Mouse (Mus musculus): ENCODE results near the gene Evx1. TPM values are rescaled to one million over a fixed set of nuclear protein-coding genes. Genes with fewer than 3 reads are reported as not detected.

Evx1 gene
- polyA plus RNA-seq, 1 experiment from 2014 or later, result 1.5 TPM

- no peaks in the 10 kb centered on the region for H3K9me3 ChIP-seq (ENCODE audit: control insufficient read depth, low read length)
- H3K4me3 ChIP-seq (ENCODE audit: low read length), result no peak overlapping the region
- H3K9ac ChIP-seq (ENCODE audit: low read depth, low read length), result no peak overlapping the region
- H3K4me1 ChIP-seq (ENCODE audit: control insufficient read depth, insufficient read depth, low read depth, low read length), result peaks cover 7% of the 10 kb centered on the region
- H3K27ac ChIP-seq (ENCODE audit: low read depth, low read length), result no peak overlapping the region
- no peaks in the 10 kb centered on the region for H3K36me3 ChIP-seq (ENCODE audit: control insufficient read depth, insufficient read depth, low read length)
- 4% methylated on average over 14 of the region's 14 CpGs for WGBS
- peaks cover 71% of the 10 kb centered on the region for H3K27me3 ChIP-seq (replicated peaks; ENCODE audit: control insufficient read depth, insufficient read depth, low read length)
- no peak overlapping the region for H3K4me2 ChIP-seq (ENCODE audit: low read length)
- ATAC-seq, result no peak
Observed at GRCm38 (mm10) chr6:52317461-52318180, 4.3 kb downstream of the Evx1 start.

DNA sequence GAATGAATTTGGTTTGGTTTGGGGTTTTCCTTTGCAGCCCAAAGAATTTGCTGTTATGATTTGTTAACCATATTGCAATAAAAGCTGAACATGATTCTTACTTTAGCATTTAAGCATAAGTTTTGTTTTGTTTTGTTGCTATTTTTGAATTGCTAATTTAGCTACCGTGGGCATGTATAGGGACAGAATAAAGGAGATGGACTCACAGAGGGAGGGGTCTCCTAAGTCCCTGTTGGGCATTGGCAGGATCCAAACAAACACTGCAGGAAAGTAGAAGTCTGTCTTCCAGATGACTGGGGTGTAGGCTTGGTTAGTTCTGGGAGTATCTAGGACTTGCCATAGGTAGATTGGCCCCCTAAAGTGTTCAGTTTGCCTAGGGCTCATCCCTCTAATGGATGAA lies 5.0 kb downstream of the Evx1 start:
- peaks cover 7% of the 10 kb centered on the region for H3K4me1 ChIP-seq (ENCODE audit: control insufficient read depth, insufficient read depth, low read depth, low read length)
- no peaks in the 10 kb centered on the region for H3K36me3 ChIP-seq (ENCODE audit: control insufficient read depth, insufficient read depth, low read length)
- H3K27ac ChIP-seq (ENCODE audit: low read depth, low read length), result no peak overlapping the region
- no peak overlapping the region for H3K4me3 ChIP-seq (ENCODE audit: low read length)
- WGBS, result 5% methylated on average over 1 of the region's 1 CpGs
- ATAC-seq, result no peak
- peaks cover 73% of the 10 kb centered on the region for H3K27me3 ChIP-seq (replicated peaks; ENCODE audit: control insufficient read depth, insufficient read depth, low read length)
- no peak overlapping the region for H3K9ac ChIP-seq (ENCODE audit: low read depth, low read length)
- H3K4me2 ChIP-seq (ENCODE audit: low read length), result no peak overlapping the region
- no peaks in the 10 kb centered on the region for H3K9me3 ChIP-seq (ENCODE audit: control insufficient read depth, low read length)

- H3K4me1 ChIP-seq (ENCODE audit: control insufficient read depth, insufficient read depth, low read depth, low read length), result peaks cover 7% of the 10 kb centered on the region
- no peak overlapping the region for H3K4me3 ChIP-seq (ENCODE audit: low read length)
- H3K36me3 ChIP-seq (ENCODE audit: control insufficient read depth, insufficient read depth, low read length), result no peaks in the 10 kb centered on the region
- H3K27ac ChIP-seq (ENCODE audit: low read depth, low read length), result no peak overlapping the region
- ATAC-seq, result no peak
- WGBS, result 2% methylated on average over 17 of the region's 17 CpGs
- no peaks in the 10 kb centered on the region for H3K9me3 ChIP-seq (ENCODE audit: control insufficient read depth, low read length)
- H3K4me2 ChIP-seq (ENCODE audit: low read length), result no peak overlapping the region
- no peak overlapping the region for H3K9ac ChIP-seq (ENCODE audit: low read depth, low read length)
- H3K27me3 ChIP-seq (replicated peaks; ENCODE audit: control insufficient read depth, insufficient read depth, low read length), result peaks cover 71% of the 10 kb centered on the region
Observed at GRCm38 (mm10) chr6:52319956-52320690, 6.8 kb downstream of the Evx1 start.

DNA sequence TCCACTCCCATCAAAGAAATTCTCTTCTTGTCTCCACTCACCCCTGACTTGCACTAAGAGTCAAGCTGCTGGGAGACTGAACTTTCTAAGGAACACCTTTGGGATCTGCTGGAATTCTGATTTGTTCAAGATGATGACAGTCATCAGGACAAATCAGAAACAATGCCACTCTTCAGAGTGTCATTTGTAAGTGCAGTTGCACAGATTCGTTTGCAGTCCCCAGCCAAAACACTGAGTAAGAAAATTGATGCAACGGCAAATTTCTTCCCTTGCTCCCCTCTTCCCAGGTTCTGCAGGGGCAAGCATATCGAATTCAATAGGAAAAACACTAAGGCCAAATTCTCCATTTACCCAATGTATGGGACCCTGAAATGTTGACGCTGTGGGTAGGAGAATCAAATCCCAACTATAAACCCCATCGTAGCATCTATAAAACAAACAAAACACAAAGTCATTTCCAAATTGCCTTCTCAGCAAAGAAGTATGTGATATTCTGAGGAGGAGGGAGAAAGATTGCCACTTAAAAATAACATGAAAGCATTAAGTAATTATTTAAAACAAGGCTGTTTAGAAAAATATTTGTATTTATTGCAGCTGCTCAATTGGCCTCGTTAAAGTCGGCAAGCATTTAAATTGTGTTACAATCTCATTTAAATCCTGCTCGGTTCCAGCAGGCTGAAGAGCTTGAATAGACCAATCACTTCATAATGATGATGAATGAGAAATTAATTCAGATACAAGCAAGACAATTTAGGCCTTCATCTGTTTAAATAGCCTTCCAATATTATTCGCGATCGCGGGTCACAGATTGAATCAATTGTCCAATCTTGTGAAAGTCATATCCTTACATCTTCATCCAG lies 7.9 kb downstream of the Evx1 start:
- no peak for ATAC-seq
- 5% methylated on average over 12 of the region's 12 CpGs for WGBS

GRCm38 (mm10) chr6:52321826-52322315 lies 8.6 kb downstream of the Evx1 start:
- ATAC-seq, result no peak
- H3K27me3 ChIP-seq (replicated peaks; ENCODE audit: control insufficient read depth, insufficient read depth, low read length), result peaks cover 61% of the 10 kb centered on the region
- no peak overlapping the region for H3K4me3 ChIP-seq (ENCODE audit: low read length)
- no peak overlapping the region for H3K4me2 ChIP-seq (ENCODE audit: low read length)
- H3K9ac ChIP-seq (ENCODE audit: low read depth, low read length), result no peak overlapping the region
- no peaks in the 10 kb centered on the region for H3K36me3 ChIP-seq (ENCODE audit: control insufficient read depth, insufficient read depth, low read length)
- under 1% methylated on average over 21 of the region's 21 CpGs for WGBS
- H3K9me3 ChIP-seq (ENCODE audit: control insufficient read depth, low read length), result no peaks in the 10 kb centered on the region
- no peak overlapping the region for H3K27ac ChIP-seq (ENCODE audit: low read depth, low read length)
- peaks cover under 1% of the 10 kb centered on the region for H3K4me1 ChIP-seq (ENCODE audit: control insufficient read depth, insufficient read depth, low read depth, low read length)

More for the DNA sequence above, 7.9 kb downstream of the Evx1 start:
- Histone ChIP-seq H3K4me1 (ENCODE audit: control insufficient read depth, insufficient read depth, low read depth, low read length) (peaks cover 7% of the 10 kb centered on the region), H3K9ac (ENCODE audit: low read depth, low read length) (no peak overlapping the region), H3K27ac (ENCODE audit: low read depth, low read length) (no peak overlapping the region), H3K4me2 (ENCODE audit: low read length) (no peak overlapping the region), H3K4me3 (ENCODE audit: low read length) (no peak overlapping the region), H3K36me3 (ENCODE audit: control insufficient read depth, insufficient read depth, low read length) (no peaks in the 10 kb centered on the region), H3K9me3 (ENCODE audit: control insufficient read depth, low read length) (no peaks in the 10 kb centered on the region), H3K27me3 (replicated peaks; ENCODE audit: control insufficient read depth, insufficient read depth, low read length) (peaks cover 64% of the 10 kb centered on the region)

- Histone ChIP-seq H3K27me3 (replicated peaks; ENCODE audit: control insufficient read depth, insufficient read depth, low read length) (peaks cover 52% of the 10 kb centered on the region), H3K4me1 (ENCODE audit: control insufficient read depth, insufficient read depth, low read depth, low read length) (no peaks in the 10 kb centered on the region; the same call in 1 of the 2 replicates), H3K4me2 (ENCODE audit: low read length) (no peak overlapping the region), H3K36me3 (ENCODE audit: control insufficient read depth, insufficient read depth, low read length) (no peaks in the 10 kb centered on the region), H3K9ac (ENCODE audit: low read depth, low read length) (no peak overlapping the region), H3K27ac (ENCODE audit: low read depth, low read length) (no peak overlapping the region), H3K9me3 (ENCODE audit: control insufficient read depth, low read length) (no peaks in the 10 kb centered on the region), H3K4me3 (ENCODE audit: low read length) (no peak overlapping the region)
- under 1% methylated on average over 16 of the region's 16 CpGs for WGBS
- ATAC-seq, result no peak
Observed at GRCm38 (mm10) chr6:52322721-52323215, 9.5 kb downstream of the Evx1 start.

DNA sequence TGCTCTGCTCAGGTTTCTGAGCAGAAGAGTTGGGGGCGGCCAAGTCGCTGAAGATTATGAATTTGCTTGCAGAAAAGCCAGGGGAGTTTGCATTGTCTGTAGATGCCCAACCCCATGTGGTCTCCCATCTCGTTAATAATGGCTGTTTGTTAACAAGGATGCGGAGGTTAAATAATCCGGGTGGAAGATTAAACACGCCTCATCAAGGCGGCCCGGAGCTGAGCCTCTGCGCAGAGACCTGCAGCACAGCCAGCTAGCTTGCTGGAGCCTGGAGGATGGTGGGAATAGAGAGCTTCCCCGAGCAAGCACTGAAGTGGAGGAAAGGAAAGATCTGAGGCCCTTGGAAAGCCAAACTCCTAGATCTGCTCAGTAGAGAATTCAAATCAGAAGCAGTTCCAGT lies 10.0 kb downstream of the Evx1 start:
- no peak overlapping the region for H3K9ac ChIP-seq (ENCODE audit: low read depth, low read length)
- no peak overlapping the region for H3K4me3 ChIP-seq (ENCODE audit: low read length)
- H3K4me2 ChIP-seq (ENCODE audit: low read length), result no peak overlapping the region
- no peaks in the 10 kb centered on the region for H3K36me3 ChIP-seq (ENCODE audit: control insufficient read depth, insufficient read depth, low read length)
- no peaks in the 10 kb centered on the region; the same call in 1 of the 2 replicates for H3K4me1 ChIP-seq (ENCODE audit: control insufficient read depth, insufficient read depth, low read depth, low read length)
- peaks cover 47% of the 10 kb centered on the region for H3K27me3 ChIP-seq (replicated peaks; ENCODE audit: control insufficient read depth, insufficient read depth, low read length)
- H3K9me3 ChIP-seq (ENCODE audit: control insufficient read depth, low read length), result no peaks in the 10 kb centered on the region
- WGBS, result under 1% methylated on average over 10 of the region's 10 CpGs
- ATAC-seq, result no peak
- no peak overlapping the region for H3K27ac ChIP-seq (ENCODE audit: low read depth, low read length)

GRCm38 (mm10) chr6:52324061-52324460 lies 10.8 kb downstream of the Evx1 start:
- no peaks in the 10 kb centered on the region; the same call in 1 of the 2 replicates for H3K4me1 ChIP-seq (ENCODE audit: control insufficient read depth, insufficient read depth, low read depth, low read length)
- no peaks in the 10 kb centered on the region for H3K36me3 ChIP-seq (ENCODE audit: control insufficient read depth, insufficient read depth, low read length)
- 39% methylated on average over 3 of the region's 3 CpGs for WGBS
- no peak for ATAC-seq
- H3K9me3 ChIP-seq (ENCODE audit: control insufficient read depth, low read length), result no peaks in the 10 kb centered on the region
- no peak overlapping the region for H3K9ac ChIP-seq (ENCODE audit: low read depth, low read length)
- H3K27me3 ChIP-seq (replicated peaks; ENCODE audit: control insufficient read depth, insufficient read depth, low read length), result peaks cover 40% of the 10 kb centered on the region
- no peak overlapping the region for H3K27ac ChIP-seq (ENCODE audit: low read depth, low read length)
- no peak overlapping the region for H3K4me3 ChIP-seq (ENCODE audit: low read length)
- no peak overlapping the region for H3K4me2 ChIP-seq (ENCODE audit: low read length)

Data from hindbrain, embryonic 16.5 days (tissue).